Mouse (Mus musculus) hindbrain, postnatal 0 days (tissue): ENCODE data around the gene Best2. TPM values are rescaled to one million over a fixed set of nuclear protein-coding genes. Genes with fewer than 3 reads are reported as not detected.
A peak's percentile ranks its signal among the peaks of the same experiment; 100 is the strongest.

Source experiments
- ATAC-seq: fragments of 200-750 bp; cut with Nextera tagmentation; 2 replicates; pipeline ENCODE4 v1.8.0; 2017; ENCODE audit warnings: mild to moderate bottlenecking, moderate TSS enrichment, moderate library complexity
- DNase-seq: peaks from one replicate; pipeline ENCODE4 v3.0.0-alpha.2; 2015; ENCODE audit warnings: low spot score
- H3K27ac ChIP-seq: fragments of 300-500 bp; sonication (generic); 2 replicates; pipeline ENCODE4 v1.5.1; 2014; ENCODE audit warnings: mild to moderate bottlenecking
- H3K27me3 ChIP-seq: fragments of 300-500 bp; sonication (generic); 2 replicates; pipeline ENCODE4 v1.6.1; 2014; ENCODE audit warnings: low read length, mixed read lengths; ENCODE audit not compliant: insufficient read depth
- H3K36me3 ChIP-seq: fragments of 300-500 bp; sonication (generic); 2 replicates; pipeline ENCODE4 v1.6.1; 2014; ENCODE audit warnings: low read length, mixed read lengths; ENCODE audit not compliant: insufficient read depth
- H3K4me1 ChIP-seq: fragments of 300-500 bp; sonication (generic); 2 replicates; pipeline ENCODE4 v1.6.1; 2014; ENCODE audit warnings: antibody characterized with exemption, low read length, mixed read lengths; ENCODE audit not compliant: insufficient read depth
- H3K4me2 ChIP-seq: fragments of 300-500 bp; sonication (generic); 2 replicates; pipeline ENCODE4 v1.6.1; 2014; ENCODE audit warnings: low read depth, mild to moderate bottlenecking, low read length, moderate library complexity, mixed read lengths
- H3K4me3 ChIP-seq: fragments of 300-500 bp; sonication (generic); 2 replicates; pipeline ENCODE4 v1.5.1; 2014; ENCODE audit warnings: low read length
- H3K9ac ChIP-seq: fragments of 300-500 bp; sonication (generic); replicated peaks from 2 replicates; pipeline ENCODE4 v1.6.1; 2014; ENCODE audit warnings: mild to moderate bottlenecking, low read length, moderate library complexity, mixed read lengths
- H3K9me3 ChIP-seq: fragments of 300-500 bp; sonication (generic); 2 replicates; pipeline ENCODE4 v1.6.1; 2016; ENCODE audit warnings: low read length, mixed read lengths
- CTCF ChIP-seq: IDR thresholded peaks from 2 replicates; pipeline ENCODE4 v1.5.1; 2016; ENCODE audit warnings: antibody characterized with exemption, control low read depth, low read depth
- WGBS: fragments of 180-500 bp; shearing (Covaris S2); extraction: QIAGEN DNeasy Blood & Tissue Kit; methylation state at CpG from one replicate; pipeline ENCODE4 v1.1.7; 2014; 5-methylcytosine and 5-hydroxymethylcytosine counted together
- polyA plus RNA-seq: library from polyadenylated mRNA; unstranded; fragments of >200 nt; fragmentation: Nextera tagmentation; extraction: Ambion mirVana; gene quantifications from 2 replicates; pipeline ENCODE4 v1.2.1, GENCODE M21; 2015
- total RNA-seq: library from RNA; depleted of rRNA; stranded (reverse); fragments of >200 nt; gene quantifications from 2 replicates; pipeline ENCODE4 v1.2.3, GENCODE M21; 2014

Gene Best2
- total and polyA plus RNA-seq, 2 experiments from 2014 or later = 0.26 TPM; not detected in 1

- 0 out of 2 replicates have a peak overlapping the region, but pooled peaks have one; percentile 91 for H3K4me2 ChIP-seq
- H3K9ac ChIP-seq = no peak overlapping the region
Observed at GRCm38 (mm10) chr8:85023846-85024245, 9.5 kb upstream of the Best2 start.

GRCm38 (mm10) chr8:85021514-85022055 is 7.3 kb upstream of the Best2 start:
- 98% methylated on average over 3 of the region's 3 CpGs for WGBS
- H3K9me3 ChIP-seq = no peaks in the 10 kb centered on the region
- TF ChIP-seq CTCF = peak; percentile 39
- H3K27me3 ChIP-seq = no peaks in the 10 kb centered on the region
- no peak for ATAC-seq
- no peak overlapping the region for H3K9ac ChIP-seq
- peaks cover 17% of the 10 kb centered on the region for H3K4me1 ChIP-seq
- no peak overlapping the region for H3K4me3 ChIP-seq
- H3K27ac ChIP-seq = no peak overlapping the region
- H3K36me3 ChIP-seq = peaks cover 25% of the 10 kb centered on the region
- DNase-seq = no peak
- H3K4me2 ChIP-seq = no peak overlapping the region

More at GRCm38 (mm10) chr8:85023846-85024245, 9.5 kb upstream of the Best2 start:
- 95% methylated on average over 3 of the region's 3 CpGs for WGBS
- Histone ChIP-seq H3K4me3 (no peak overlapping the region), H3K4me1 (peaks cover 28% of the 10 kb centered on the region), H3K27me3 (no peaks in the 10 kb centered on the region), H3K9me3 (no peaks in the 10 kb centered on the region), H3K36me3 (peaks cover 11% of the 10 kb centered on the region), H3K27ac (no peak overlapping the region)
- DNase-seq (no peak), ATAC-seq (no peak)
- TF ChIP-seq CTCF = no peak

DNA sequence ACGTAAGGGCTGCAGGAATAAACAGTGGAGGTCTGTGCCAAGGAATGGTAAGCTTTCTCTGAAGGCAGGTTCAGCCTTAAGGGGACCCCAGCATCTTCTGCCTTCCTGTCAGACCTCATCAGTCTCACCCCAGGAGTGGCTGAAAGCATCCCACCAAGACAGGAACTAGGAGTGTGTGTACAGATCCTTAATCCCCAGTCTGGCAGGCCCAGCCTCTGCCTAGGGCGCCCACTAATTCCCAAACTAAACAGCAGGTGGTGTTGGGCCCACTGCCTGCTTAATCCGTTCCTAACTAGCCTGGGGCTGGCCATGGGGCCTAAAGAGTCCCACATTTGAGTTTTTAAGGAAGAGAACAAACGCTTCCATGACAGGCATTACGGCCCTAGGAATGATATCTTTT is 2.9 kb upstream of the Best2 start:
- TF ChIP-seq CTCF = 0 out of 2 replicates have a peak, but pooled peaks have one; percentile 11
- no peak overlapping the region for H3K4me2 ChIP-seq
- ATAC-seq = no peak
- DNase-seq = no peak
- H3K4me3 ChIP-seq = no peak overlapping the region
- WGBS = 43% methylated on average over 5 of the region's 5 CpGs
- no peak overlapping the region for H3K27ac ChIP-seq
- no peak overlapping the region for H3K9ac ChIP-seq
- H3K9me3 ChIP-seq = no peaks in the 10 kb centered on the region
- peaks cover 25% of the 10 kb centered on the region for H3K36me3 ChIP-seq
- H3K27me3 ChIP-seq = peaks cover 5% of the 10 kb centered on the region; the same call in 1 of the 2 replicates
- no peaks in the 10 kb centered on the region for H3K4me1 ChIP-seq

DNA sequence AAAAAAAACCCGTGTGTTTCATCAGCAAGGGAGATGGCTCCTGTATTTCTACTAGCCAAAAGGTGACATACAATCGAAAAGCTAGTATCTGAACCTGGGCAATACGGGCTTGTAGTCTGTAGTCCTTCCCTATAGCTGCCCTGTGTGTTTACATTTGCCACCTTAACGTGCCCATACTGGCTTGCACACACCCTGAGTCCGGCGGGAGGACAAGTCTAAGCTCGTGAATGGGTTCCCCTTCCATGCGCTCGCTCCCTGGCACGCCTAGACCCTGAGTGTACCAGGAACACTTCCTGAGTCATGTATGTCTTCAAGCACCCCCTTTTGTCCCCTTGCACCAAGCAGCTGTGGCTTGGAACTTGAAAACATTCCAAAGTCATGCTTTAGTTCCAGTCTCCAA is 2.4 kb upstream of the Best2 start:
- H3K9ac ChIP-seq = no peak overlapping the region
- no peak for ATAC-seq
- H3K27ac ChIP-seq = no peak overlapping the region
- H3K4me3 ChIP-seq = no peak overlapping the region
- no peaks in the 10 kb centered on the region for H3K4me1 ChIP-seq
- no peak for DNase-seq
- TF ChIP-seq CTCF = no peak
- H3K36me3 ChIP-seq = peaks cover 25% of the 10 kb centered on the region
- H3K27me3 ChIP-seq = peaks cover 7% of the 10 kb centered on the region; the same call in 1 of the 2 replicates
- H3K4me2 ChIP-seq = no peak overlapping the region
- no peaks in the 10 kb centered on the region for H3K9me3 ChIP-seq
- 65% methylated on average over 10 of the region's 10 CpGs for WGBS

DNA sequence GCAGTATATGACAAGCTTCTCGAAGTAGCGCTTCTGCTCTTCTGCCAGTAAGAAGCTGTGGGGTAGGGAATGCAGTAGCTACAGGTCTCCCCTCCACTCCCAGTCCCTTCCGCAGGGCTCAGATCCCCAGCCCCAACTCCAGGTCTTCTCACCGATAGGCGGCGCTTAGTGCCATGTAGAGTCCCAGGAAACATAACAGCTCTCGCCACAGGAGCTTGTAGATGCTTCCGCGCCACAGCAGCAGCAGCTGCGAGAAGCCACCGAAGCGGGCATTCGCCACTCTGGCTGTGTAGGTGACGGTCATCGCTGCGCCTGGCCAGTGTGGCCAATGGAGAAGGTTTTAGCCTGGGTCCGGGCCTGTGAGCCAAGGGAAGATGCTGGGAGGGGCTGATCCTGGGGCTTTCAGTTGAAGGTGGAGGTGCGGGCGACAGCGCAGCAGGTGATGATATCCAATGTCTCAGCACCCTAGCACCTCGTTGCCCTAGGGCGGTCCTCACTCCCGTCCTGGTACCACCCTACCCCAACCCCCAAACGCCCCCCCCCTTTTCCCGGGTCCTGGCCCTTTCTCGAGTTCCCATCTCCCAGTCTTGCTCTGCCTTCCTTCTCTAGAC is 996 bp downstream of the Best2 start:
- H3K27me3 ChIP-seq = peaks cover 16% of the 10 kb centered on the region; the same call in 1 of the 2 replicates
- WGBS = 10% methylated on average over 26 of the region's 26 CpGs
- peak overlapping the region; percentile 56 for H3K4me2 ChIP-seq
- peak overlapping the region; percentile 28 for H3K4me3 ChIP-seq
- H3K27ac ChIP-seq = no peak overlapping the region
- H3K4me1 ChIP-seq = no peaks in the 10 kb centered on the region
- H3K36me3 ChIP-seq = peaks cover 9% of the 10 kb centered on the region
- no peak overlapping the region for H3K9ac ChIP-seq
- ATAC-seq (peak; percentile 79), DNase-seq (peak; percentile 89)
- H3K9me3 ChIP-seq = no peaks in the 10 kb centered on the region
- TF ChIP-seq CTCF = peak; percentile 81

DNA sequence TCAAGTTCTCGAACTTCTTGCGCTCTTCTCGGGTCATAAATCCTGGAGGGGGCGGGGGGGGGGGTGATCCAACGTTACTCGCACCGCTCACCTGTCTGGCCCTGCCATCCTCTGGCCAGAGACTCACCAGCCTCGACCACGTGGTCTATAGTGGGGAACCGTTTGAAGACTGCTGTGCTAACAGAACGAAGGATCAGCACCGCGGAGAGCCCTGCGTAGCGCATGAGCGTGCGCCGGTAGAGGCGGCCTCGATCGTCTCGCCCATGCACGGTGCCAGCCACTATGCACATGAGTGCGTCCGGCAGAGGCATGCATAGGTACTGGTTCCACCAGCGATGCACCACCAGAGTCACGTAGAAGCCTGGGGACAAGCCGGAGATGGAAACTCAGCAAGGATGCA is 3.1 kb downstream of the Best2 start:
- TF ChIP-seq CTCF = no peak
- no peak for DNase-seq
- Histone ChIP-seq H3K9ac (no peak overlapping the region), H3K9me3 (no peaks in the 10 kb centered on the region), H3K4me1 (no peaks in the 10 kb centered on the region), H3K27me3 (peaks cover 21% of the 10 kb centered on the region), H3K27ac (no peak overlapping the region), H3K4me3 (no peak overlapping the region), H3K4me2 (no peak overlapping the region), H3K36me3 (no peaks in the 10 kb centered on the region)
- WGBS = 16% methylated on average over 28 of the region's 28 CpGs
- no peak for ATAC-seq

- H3K9ac ChIP-seq = no peak overlapping the region
- H3K27me3 ChIP-seq = peaks cover 16% of the 10 kb centered on the region
- no peak for DNase-seq
- no peak for ATAC-seq
- H3K4me1 ChIP-seq = no peaks in the 10 kb centered on the region
- H3K9me3 ChIP-seq = no peaks in the 10 kb centered on the region
- H3K27ac ChIP-seq = no peak overlapping the region
- peaks cover 3% of the 10 kb centered on the region; the same call in 1 of the 2 replicates for H3K36me3 ChIP-seq
- no peak overlapping the region for H3K4me3 ChIP-seq
- no peak overlapping the region for H3K4me2 ChIP-seq
- 25% methylated on average over 25 of the region's 25 CpGs for WGBS
- peak; percentile 48 for TF ChIP-seq CTCF
Observed at GRCm38 (mm10) chr8:85007686-85008085, 6.6 kb downstream of the Best2 start.
